Mouse (Mus musculus) thymus, adult 2 months (tissue): ENCODE measurements around the gene Dus4l.

Experiments
- CTCF ChIP-seq: fragments of 200-500 bp; IDR thresholded peaks from 2 replicates; pipeline ENCODE4 v1.5.1; 2012; ENCODE audit warnings: mild to moderate bottlenecking, control low read depth, low read length, moderate library complexity, borderline replicate concordance; ENCODE audit not compliant: control insufficient read depth, poor library complexity, insufficient read depth; ENCODE audit errors: extremely low read depth
- POLR2A ChIP-seq: fragments of 200-500 bp; IDR thresholded peaks from 2 replicates; pipeline ENCODE4 v1.6.1; 2012; ENCODE audit warnings: mild to moderate bottlenecking, low read length, control low read depth, moderate library complexity; ENCODE audit not compliant: control insufficient read depth, poor library complexity, insufficient read depth; ENCODE audit errors: extremely low read depth

DNA sequence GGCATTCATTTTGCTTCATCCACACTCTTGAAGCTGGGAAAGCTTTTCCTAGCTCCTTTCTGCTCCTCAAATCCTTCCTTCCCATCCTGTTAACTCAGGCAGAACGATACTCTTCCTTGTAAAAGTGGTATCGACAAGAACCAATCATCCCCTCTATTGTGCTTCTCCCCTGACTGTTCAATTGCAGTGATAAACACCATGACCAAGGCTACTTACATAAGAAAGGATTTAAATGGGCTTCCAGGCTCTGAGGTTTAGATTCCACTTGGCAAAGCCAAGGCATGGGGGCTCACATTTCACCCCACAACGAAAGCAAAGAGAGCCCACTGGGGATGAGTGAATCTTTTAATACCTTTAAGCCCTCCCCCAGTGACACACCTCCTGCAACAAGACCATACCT, 46.5 kb downstream of the Dus4l start:
- TF ChIP-seq CTCF (no peak), POLR2A (no peak)
